Mouse (Mus musculus): ENCODE results near the gene Ackr3. TPM values are rescaled to one million over a fixed set of nuclear protein-coding genes. Genes with fewer than 3 reads are reported as not detected.

Gene Ackr3
- polyA plus RNA-seq, 1 experiment from 2014 or later, result 40.2 TPM

Other genes with a start within 250 kb of the Ackr3 start
- 0.05 TPM in 1 of 2 replicates, not detected in the other for gene Asb18, start 189.3 kb upstream of the Ackr3 start, polyA plus RNA-seq (2014; fragmentation: Nextera tagmentation; extraction: Ambion mirVana)
- 0.95 and 0.99 TPM in 2 replicates for gene Iqca, start 50.6 kb upstream of the Ackr3 start, polyA plus RNA-seq (2014; fragmentation: Nextera tagmentation; extraction: Ambion mirVana)

Data from forebrain, embryonic 14.5 days (tissue).